Mouse (Mus musculus): Measurements from ENCODE around the gene Mrps12.
"Not testable (repeated sequence)": the region's sequence is repeated elsewhere in the genome, so short reads cannot be mapped to it uniquely, and the experiment has no call there.

Mrps12 gene

GRCm38 (mm10) chr7:28701306-28701705 is 40.3 kb downstream of the Mrps12 start:
- DNase-seq: not testable (repeated sequence)

- no peak for DNase-seq
Measured at GRCm38 (mm10) chr7:28700269-28700668, 41.4 kb downstream of the Mrps12 start.

- DNase-seq: no peak
Measured at GRCm38 (mm10) chr7:28697277-28697676, 44.3 kb downstream of the Mrps12 start.

- no peak for DNase-seq
Measured at GRCm38 (mm10) chr7:28694966-28695511, 46.6 kb downstream of the Mrps12 start.

DNA sequence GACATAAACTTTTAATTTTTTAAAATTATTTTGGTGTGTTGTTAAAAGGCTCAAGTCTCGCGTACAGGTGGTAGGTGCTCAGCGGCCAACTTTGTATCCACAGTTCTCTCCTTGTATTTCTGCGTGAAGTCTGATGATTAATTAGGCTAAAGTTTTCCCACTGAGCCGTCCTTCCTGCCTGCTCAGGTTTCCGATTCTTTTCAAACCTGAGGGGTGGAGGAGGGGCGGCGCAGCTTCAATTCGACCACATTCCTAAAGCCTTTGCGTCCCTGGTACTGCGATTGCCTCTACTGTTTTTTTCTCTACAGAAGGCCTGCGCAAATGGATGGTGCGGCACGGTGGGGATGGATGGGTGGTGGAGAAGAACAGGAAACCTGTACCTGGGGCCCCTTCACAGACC is 47.2 kb downstream of the Mrps12 start:
- no peak for DNase-seq

GRCm38 (mm10) chr7:28693321-28693966 is 48.2 kb downstream of the Mrps12 start:
- peak; percentile 54 to 69 for DNase-seq

DNA sequence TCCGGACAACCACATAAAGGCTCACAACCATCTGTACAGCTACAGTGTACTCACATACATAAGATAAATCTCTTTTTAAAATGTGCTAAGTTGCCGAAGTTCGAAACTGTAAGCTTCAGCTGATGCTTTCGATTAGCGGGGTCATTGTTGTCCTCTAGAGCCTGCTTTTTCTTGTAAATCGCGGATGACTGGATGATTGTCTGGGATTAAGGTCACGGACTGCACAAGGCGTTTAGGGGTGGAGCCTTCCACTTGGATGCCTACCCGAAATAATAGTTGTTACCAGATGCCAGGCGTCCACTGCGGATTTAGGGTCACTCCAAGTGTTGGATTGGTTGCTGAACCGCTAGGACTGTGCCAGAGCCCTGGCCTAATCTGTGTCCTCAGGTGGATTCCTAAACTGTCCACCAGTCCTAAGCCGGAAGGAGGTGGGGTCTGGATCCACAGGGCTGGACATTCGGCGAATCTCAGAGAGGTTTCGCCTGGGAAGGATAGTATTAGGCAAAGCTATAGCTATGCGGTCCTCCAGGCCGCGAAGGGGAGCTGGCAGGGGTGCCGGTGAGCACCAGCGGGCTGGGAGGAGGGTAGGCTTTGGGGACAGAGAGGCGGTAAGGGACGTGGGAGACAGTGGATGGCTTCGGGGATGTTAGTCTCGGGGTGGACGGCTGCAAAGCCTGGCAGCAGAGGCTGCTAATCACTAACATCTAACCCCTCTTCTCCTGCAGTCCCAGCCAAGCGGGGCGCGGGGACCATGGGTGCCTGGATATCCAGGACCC is 48.9 kb downstream of the Mrps12 start, which contains the start of gene Fbxo27:
TSS of gene Fbxo27 (plus strand) at position 305 of the 776 bp plus-strand sequence.
- no peak for DNase-seq

DNA sequence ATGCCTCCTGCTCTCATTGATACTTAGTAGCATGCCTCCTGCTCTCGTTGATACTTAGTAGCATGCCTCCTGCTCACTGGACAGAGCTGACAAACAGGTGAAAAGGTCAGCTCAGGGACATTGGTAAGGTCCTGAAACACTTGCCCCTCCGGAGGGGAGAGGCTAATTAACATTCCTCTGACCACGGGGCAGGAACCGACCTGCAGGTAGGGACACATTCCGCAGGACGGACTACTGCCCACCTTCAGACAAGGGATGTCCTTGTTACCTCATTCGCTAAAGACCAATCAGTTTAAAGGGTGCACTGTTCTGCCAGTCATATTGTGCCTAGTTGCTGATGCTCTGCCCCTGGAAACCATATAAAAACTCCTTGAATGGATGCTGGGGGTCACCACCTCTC is 50.5 kb downstream of the Mrps12 start:
- no peak for DNase-seq

Data from kidney, adult 8-10 months (tissue).